In the genomic region with DNA sequence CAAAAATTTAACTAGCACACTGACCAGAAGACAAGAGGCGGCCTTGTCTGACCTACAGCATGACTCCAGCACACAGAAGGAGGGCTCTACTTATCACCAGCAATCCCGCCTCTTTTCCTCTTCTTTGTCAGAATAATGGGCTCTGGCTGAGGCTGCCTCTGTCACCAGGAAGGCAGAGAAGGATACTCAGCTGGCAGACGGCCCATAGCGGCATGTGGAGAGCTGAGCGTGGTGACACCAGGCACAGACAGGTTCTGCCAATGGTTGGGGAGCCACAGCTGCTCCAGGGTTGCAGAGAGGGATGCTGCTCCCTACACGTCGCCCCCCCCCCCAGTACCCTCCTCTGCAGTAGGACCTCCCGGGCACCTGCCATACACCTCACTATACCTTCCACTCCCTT, we compare ENCODE assay signal across 9 mouse cellular contexts.
DNase-seq lines count a peak whose midpoint lies in the region; ATAC-seq and TF ChIP-seq lines count a peak whose summit lies in the region.
"Had no signal": no experiment of that assay in that cellular context is flagged by ENCODE, and none has a peak within 500 bp of the region (broad histone marks: within the 10 kb centered on the region; RNA-seq: fewer than 3 reads in every experiment).

No protein-coding gene starts in this region.

- no peak for TF ChIP-seq CTCF in left cerebral cortex, adult 2 months (IDR thresholded peaks at IDR 0.05)
- TF ChIP-seq CTCF in cerebellum, adult 2 months (IDR thresholded peaks at IDR 0.05; ENCODE audit: borderline replicate concordance, insufficient read depth, low read depth, low read length): no peak

- no peak for TF ChIP-seq POLR2A in cerebellum, adult 2 months (IDR thresholded peaks at IDR 0.05; ENCODE audit: borderline replicate concordance, insufficient read depth, low read length)

- no peak overlapping the region for H3K4me3 ChIP-seq in left cerebral cortex, adult 2 months
- no peak overlapping the region for H3K4me3 ChIP-seq in cerebellum, adult 2 months (replicated peaks; ENCODE audit: insufficient read depth, low read depth, low read length)

- no peak for ATAC-seq in monocyte, adult 5-6 weeks (replicated peaks; ENCODE audit: insufficient number of reproducible peaks, low FRiP score, low TSS enrichment, poor library complexity, severe bottlenecking)
- ATAC-seq: Patski had no signal

- 27% methylated on average over 8 of the region's 8 CpGs for WGBS in cerebellum, adult 2 months

- H3K27ac ChIP-seq in left cerebral cortex, adult 2 months: peak overlapping the region; percentile 38; the same call in 1 of the 2 replicates
- no peak overlapping the region for H3K27ac ChIP-seq in cerebellum, adult 2 months (ENCODE audit: insufficient read depth, low read length)

- peak in 1 of 2 experiments; percentile 38 for DNase-seq in left cerebral cortex, adult 2 months (ENCODE audit: extremely low spot score in 1 of 2, low spot score in 2 of 2)
- no peak for DNase-seq in left cerebral cortex, postnatal 14 days (ENCODE audit: low spot score in 2 of 2)
- peak; percentile 81 to 84 for DNase-seq in cerebellum, adult 2 months
- peak; percentile 54 for DNase-seq in gastrocnemius, postnatal 14 days
- DNase-seq in layer of hippocampus, adult 9-11 months: peak; percentile 66
- DNase-seq in thymus, postnatal 14 days: no peak
- DNase-seq in urinary bladder, adult 18-20 months (ENCODE audit: low spot score in 2 of 2): no peak

- intact Hi-C loops in left cerebral cortex, adult 2 months (cut with DNase I): no loop called here
- intact Hi-C loops in left cerebral cortex, postnatal 14 days (cut with DNase I): no loop called here
- intact Hi-C loops in gastrocnemius, postnatal 14 days (cut with DNase I; ENCODE audit: low total_unique reads): no loop called here

- H3K4me1 ChIP-seq in cerebellum, adult 2 months (ENCODE audit: control insufficient read depth, insufficient read depth, low read length): peaks cover 17% of the 10 kb centered on the region; the same call in 1 of the 2 replicates

- H3K27me3 ChIP-seq in cerebellum, adult 2 months (ENCODE audit: control insufficient read depth, insufficient read depth, low read length): no peaks in the 10 kb centered on the region
- H3K27me3 ChIP-seq: Patski had no signal

Comparison
In these comparisons a context has a peak if more than half of its experiments do, and no peak if none do; other contexts are left out.
1. DNase-seq: peak in cerebellum, adult 2 months (2 of 2), gastrocnemius, postnatal 14 days (single experiment) and layer of hippocampus, adult 9-11 months (single experiment); none in left cerebral cortex, postnatal 14 days (0 of 2), thymus, postnatal 14 days (single experiment) and urinary bladder, adult 18-20 months (0 of 2).